Mouse (Mus musculus) common myeloid progenitor, adult 5-6 weeks (primary cell): Measurements from ENCODE around the gene Tmem178b. TPM values are rescaled to one million over a fixed set of nuclear protein-coding genes. Genes with fewer than 3 reads are reported as not detected.

Experiments used
- ATAC-seq: replicated peaks from 2 replicates; pipeline ENCODE4 v1.8.0; 2016; ENCODE audit warnings: low read depth, mild to moderate bottlenecking, moderate TSS enrichment, inconsistent platforms; ENCODE audit not compliant: poor library complexity, severe bottlenecking
- total RNA-seq: library from RNA; stranded (forward); fragments of 200-1000, 187-1606 nt; gene quantifications from 2 replicates; pipeline ENCODE4 v1.2.3, GENCODE M21; 2017

Gene Tmem178b
- total RNA-seq, 1 experiment from 2014 or later: not detected

DNA sequence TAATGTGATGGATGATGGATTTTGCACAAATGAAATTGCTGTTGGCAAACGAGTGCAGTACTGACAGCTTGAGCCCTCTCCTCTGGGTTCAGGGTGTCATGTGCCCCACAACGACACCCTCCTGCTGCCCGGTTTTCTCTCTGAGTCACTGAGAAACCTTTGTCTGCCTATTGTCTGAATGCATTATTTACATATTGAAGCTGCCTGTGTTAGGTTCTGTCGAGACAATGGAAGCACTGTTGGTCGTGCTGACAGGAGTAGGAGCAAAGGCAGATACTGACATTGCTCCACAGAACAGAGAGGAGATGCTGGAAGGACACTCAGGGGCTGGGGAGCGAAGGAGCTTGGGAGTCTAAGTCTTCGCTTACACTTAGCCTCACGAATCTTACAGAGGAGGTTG lies 44.2 kb downstream of the Tmem178b start:
- no peak for ATAC-seq

DNA sequence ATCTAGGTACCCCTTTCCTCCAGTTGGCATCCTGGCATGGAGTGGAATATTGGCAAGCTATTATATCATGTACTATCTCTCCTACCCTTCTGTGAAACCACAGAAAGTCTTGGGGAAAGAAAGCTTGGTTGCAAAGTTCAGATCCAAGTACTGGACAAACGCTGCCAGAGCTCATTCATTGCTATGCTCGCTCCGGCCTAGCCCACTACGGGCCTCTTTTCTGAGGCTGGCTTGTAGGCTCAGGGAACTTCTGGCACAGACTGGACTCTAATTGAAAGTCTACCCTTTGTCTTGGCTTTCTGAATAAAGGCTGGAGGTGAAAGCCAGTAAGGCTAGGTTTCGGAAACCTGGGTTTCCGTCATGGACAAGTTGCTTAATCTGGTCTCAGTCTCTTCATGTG lies 44.7 kb downstream of the Tmem178b start:
- no peak for ATAC-seq

GRCm38 (mm10) chr6:39919011-39919709 lies 46.1 kb downstream of the Tmem178b start:
- no peak for ATAC-seq

DNA sequence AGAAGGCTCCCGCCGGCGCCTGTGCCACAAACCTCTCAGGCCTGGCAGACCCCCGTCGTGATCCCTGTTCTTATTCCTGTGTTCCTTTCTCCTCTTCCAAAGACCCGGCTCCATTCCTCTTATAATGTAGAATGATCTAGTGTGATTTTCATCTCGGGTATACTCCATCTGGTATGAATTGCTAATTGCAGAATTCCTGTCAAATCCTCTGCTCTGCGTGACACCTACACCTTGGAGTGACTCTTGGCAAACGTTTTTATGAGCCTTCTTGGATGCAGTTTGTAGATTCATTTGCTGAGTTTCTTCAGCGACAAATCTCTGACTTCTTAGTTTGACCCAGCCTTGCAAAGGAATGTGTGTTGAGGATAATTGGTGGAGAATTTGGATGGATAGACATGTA lies 53.4 kb downstream of the Tmem178b start:
- ATAC-seq: no peak

GRCm38 (mm10) chr6:39936590-39936989 lies 63.5 kb downstream of the Tmem178b start:
- no peak for ATAC-seq

GRCm38 (mm10) chr6:39940920-39941319 lies 67.8 kb downstream of the Tmem178b start:
- ATAC-seq: no peak

DNA sequence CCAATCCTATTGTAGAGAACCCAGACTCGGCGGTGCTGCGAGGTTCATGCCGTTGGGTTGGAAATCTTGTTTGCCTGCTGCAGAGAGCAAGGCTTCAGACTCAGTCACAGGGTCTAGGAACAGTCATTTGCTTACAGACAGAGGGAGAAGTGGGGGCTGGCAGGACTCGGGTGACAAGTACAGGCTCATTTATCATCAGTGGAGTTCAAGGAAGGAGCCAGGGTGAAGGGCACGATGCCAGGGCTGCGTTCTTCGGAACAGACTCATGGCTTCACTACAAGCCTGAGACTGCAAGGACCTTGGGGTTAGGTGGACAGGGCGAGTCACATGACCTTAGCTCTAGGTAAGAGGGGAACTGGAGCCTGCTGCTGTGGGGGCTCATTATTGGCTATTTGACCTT lies 71.8 kb downstream of the Tmem178b start:
- no peak for ATAC-seq

DNA sequence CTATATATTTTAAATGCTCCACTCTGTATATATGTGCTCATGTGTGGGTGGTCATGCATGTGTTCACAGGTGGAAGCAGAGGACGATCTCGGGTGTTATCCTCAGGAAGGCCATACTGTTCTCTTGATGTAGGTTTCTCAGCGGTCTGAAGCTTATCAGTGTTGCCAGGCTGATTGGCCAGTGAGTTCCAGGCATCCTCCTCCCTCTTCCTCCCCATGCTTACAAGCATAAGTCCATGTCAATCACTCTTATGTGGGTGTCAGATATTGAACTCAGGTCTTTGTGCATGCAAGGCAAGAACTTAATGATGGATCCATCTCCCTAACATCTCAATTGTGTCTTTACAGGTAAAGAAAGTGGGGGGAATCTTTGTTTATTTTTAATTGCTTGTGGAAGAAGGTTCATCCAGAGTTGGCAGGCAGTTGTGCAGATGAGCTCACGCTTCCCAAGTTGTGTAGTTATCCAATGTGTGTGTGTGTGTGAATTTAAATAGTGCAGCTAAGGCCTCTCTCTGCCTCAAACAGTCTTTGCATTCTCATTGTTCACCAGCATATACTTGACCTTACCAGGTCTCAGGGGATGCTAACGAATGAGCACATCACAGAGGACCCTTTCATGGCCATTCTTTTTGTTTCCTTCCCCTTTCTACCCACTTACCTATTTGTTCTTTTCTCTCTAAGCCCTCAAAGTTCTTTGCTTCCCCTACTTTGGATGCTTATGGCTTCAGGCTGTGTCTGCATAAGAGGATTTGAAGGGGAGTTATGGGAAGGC lies 72.8 kb downstream of the Tmem178b start:
- no peak for ATAC-seq

GRCm38 (mm10) chr6:39946601-39947000 lies 73.5 kb downstream of the Tmem178b start:
- ATAC-seq: no peak

DNA sequence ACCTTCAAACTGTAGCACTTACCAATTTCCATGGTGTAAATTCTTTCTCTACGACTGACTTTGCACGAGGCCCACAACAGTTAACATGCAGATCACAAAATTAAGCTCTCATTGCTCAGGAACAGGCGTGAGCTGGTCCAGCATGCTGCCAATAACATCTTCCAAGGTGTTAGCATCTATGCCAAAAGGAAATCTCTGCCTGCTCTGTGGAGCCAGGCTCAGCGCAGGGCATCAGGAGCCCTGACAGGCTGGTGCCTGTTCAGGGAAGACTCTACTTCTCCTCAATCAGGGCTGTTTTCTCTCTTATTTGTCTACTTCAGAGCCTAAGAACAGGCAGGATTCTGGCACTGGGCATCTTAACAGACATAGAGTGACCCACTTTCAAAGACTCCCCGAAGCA lies 80.9 kb downstream of the Tmem178b start:
- ATAC-seq: no peak

DNA sequence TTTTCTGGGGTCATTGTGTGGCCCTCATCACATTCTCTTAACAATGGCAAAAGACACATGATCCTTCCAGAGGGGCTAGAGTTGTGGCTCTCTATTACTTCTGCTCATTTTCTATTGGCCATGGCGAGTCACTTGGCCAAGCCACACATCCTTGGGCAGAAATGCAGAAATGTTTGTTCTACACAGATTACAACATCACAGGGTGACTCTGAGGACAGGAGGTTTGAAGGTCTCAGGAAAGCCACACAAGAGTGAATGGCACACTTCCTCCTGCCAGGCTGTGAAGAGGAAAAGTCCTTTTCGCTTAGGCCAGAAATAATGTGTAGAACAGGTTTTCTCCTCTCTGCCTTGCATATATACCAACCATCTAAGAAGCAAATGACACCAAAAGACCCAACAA lies 82.1 kb downstream of the Tmem178b start:
- no peak for ATAC-seq

GRCm38 (mm10) chr6:39964606-39965005 lies 91.5 kb downstream of the Tmem178b start:
- ATAC-seq: no peak

GRCm38 (mm10) chr6:39970281-39970680 lies 97.2 kb downstream of the Tmem178b start:
- ATAC-seq: no peak

- ATAC-seq: no peak
These were observed 105.9 kb downstream of the Tmem178b start for GRCm38 (mm10) chr6:39978942-39979341.

DNA sequence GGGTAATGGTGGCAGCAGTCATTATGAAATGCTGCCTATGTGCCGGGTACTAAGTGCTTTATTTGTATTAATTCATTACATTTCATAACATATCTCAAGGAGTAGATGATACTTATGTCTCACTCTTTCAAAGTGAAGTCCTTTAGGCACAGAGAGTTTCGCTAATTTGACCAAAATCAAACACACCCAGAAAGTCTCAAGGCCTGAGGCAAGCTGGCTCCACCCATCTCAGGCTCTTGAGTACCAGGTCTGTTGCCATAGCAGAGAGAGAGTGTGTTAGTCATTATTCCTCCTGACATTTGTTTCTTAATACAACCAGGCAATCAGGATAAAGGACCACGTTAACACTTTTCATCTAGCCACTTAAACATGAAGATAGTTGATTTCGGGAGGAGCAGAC lies 117.7 kb downstream of the Tmem178b start:
- ATAC-seq: no peak

- ATAC-seq: no peak
These were observed 118.9 kb downstream of the Tmem178b start for GRCm38 (mm10) chr6:39991922-39992321.

- ATAC-seq: no peak
These were observed 133.1 kb downstream of the Tmem178b start for GRCm38 (mm10) chr6:40006006-40006765.

GRCm38 (mm10) chr6:40008166-40008907 lies 135.3 kb downstream of the Tmem178b start:
- ATAC-seq: no peak

DNA sequence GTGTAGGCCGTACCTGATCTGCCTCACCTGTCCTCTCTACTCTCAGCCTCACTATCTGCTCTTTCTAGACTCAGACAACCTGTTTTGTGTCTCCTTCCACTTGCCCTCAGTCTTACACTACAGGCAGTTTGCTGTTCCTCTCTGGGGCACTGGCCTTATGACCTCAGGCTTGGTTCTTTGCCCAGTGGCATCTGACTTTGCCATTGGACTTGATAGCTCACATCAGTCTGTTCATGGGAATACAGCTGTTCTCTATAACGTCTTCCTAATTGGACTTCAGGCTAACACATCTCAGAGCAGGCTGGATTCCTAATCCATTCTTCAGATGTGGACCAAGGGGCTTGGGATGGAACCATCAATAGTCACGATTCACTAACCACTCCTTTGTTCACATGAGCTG lies 136.6 kb downstream of the Tmem178b start:
- ATAC-seq: no peak

DNA sequence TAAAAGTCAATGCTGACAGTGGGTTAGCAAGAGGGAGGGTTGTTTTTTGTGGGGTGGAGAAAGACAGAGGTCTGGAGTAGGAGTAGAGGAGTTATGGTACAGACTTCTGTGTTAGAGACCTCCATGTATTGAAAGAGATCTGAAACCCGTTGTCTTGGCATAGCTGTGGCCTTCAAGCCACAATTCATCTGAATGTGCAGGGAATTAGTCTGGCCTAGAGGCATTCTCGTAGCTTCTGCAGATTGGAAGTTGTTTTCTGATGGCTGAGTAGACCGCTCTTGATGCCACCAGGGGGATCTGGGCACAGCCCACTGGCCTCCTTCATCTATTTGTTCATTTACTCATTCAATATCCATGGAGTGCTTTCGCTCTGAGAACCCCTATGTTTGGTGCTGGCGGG lies 138.0 kb downstream of the Tmem178b start:
- ATAC-seq: no peak
